ENCODE assay signal across 8 mouse cellular contexts in genomic region chr8:86745935-86746441, GRCm38 (mm10). TPM values are rescaled to one million over a fixed set of nuclear protein-coding genes. Genes with fewer than 3 reads are reported as not detected.
DNase-seq lines count a peak whose midpoint lies in the region; ATAC-seq and TF ChIP-seq lines count a peak whose summit lies in the region.

No protein-coding gene starts in this region.

- TF ChIP-seq POLR2A in bone marrow, adult 2 months (IDR thresholded peaks at IDR 0.05; ENCODE audit: borderline replicate concordance, control insufficient read depth, low read depth, low read length) = 0 out of 2 replicates have a peak, but pooled peaks have one; percentile 38
- peak; percentile 89; the same call in 1 of the 2 replicates for TF ChIP-seq POLR2A in limb, embryonic 14.5 days (IDR thresholded peaks at IDR 0.05; ENCODE audit: borderline replicate concordance, extremely low read depth, insufficient read depth, insufficient read length)
- TF ChIP-seq POLR2A in spleen, adult 2 months (IDR thresholded peaks at IDR 0.05; ENCODE audit: low read depth, low read length) = no peak

- ATAC-seq in embryonic facial prominence, embryonic 14.5 days (ENCODE audit: low read depth) = peak; percentile 91
- peak; percentile 88 for ATAC-seq in limb, embryonic 14.5 days (ENCODE audit: low FRiP score, low read depth)
- peak; percentile 93 for ATAC-seq in midbrain, embryonic 16.5 days

- H3K27me3 ChIP-seq in embryonic facial prominence, embryonic 14.5 days (replicated peaks; ENCODE audit: control insufficient read depth, insufficient read depth, low read length) = no peaks in the 10 kb centered on the region
- no peaks in the 10 kb centered on the region for H3K27me3 ChIP-seq in limb, embryonic 14.5 days (ENCODE audit: control insufficient read depth, insufficient read depth, low read length)
- H3K27me3 ChIP-seq in midbrain, embryonic 16.5 days (ENCODE audit: control insufficient read depth, insufficient read depth, low read depth, low read length) = no peaks in the 10 kb centered on the region
- no peaks in the 10 kb centered on the region; the same call in 1 of the 2 replicates for H3K27me3 ChIP-seq in spleen, adult 2 months (ENCODE audit: control insufficient read depth, insufficient read depth, low read length)

- peak; percentile 83 for DNase-seq in 416B (ENCODE audit: low read depth)
- peak; percentile 93 for DNase-seq in embryonic facial prominence, embryonic 14.5 days (ENCODE audit: low spot score)
- DNase-seq in heart, adult 9 months (ENCODE audit: low spot score in 2 of 2) = peak; percentile 94 to 96
- peak; percentile 95 for DNase-seq in kidney, adult 9 months
- peak; percentile 82 for DNase-seq in limb, embryonic 14.5 days (ENCODE audit: low spot score)
- DNase-seq in spleen, adult 2 months (ENCODE audit: low read depth in 1 of 2, low spot score in 2 of 2) = peak; percentile 70 to 92

- H3K4me2 ChIP-seq in embryonic facial prominence, embryonic 14.5 days (ENCODE audit: low read depth, low read length) = peak overlapping the region; percentile 75
- H3K4me2 ChIP-seq in limb, embryonic 14.5 days (replicated peaks; ENCODE audit: low read depth, low read length, severe bottlenecking) = peak overlapping the region; percentile 85
- peak overlapping the region; percentile 88 for H3K4me2 ChIP-seq in midbrain, embryonic 16.5 days (ENCODE audit: low read length)

- no peaks in the 10 kb centered on the region for H3K9me3 ChIP-seq in embryonic facial prominence, embryonic 14.5 days (ENCODE audit: control insufficient read depth, low read length)
- no peaks in the 10 kb centered on the region for H3K9me3 ChIP-seq in limb, embryonic 14.5 days (ENCODE audit: control insufficient read depth, low read length)
- no peaks in the 10 kb centered on the region for H3K9me3 ChIP-seq in midbrain, embryonic 16.5 days (replicated peaks; ENCODE audit: control insufficient read depth, low read length, poor library complexity, severe bottlenecking)

- H3K9ac ChIP-seq in embryonic facial prominence, embryonic 14.5 days (ENCODE audit: low read depth, low read length) = peak overlapping the region; percentile 99
- peak overlapping the region; percentile 100 for H3K9ac ChIP-seq in limb, embryonic 14.5 days (ENCODE audit: low read depth, low read length, severe bottlenecking)
- H3K9ac ChIP-seq in midbrain, embryonic 16.5 days (ENCODE audit: low read depth, low read length) = peak overlapping the region; percentile 99

- H3K27ac ChIP-seq in bone marrow, adult 2 months (ENCODE audit: control insufficient read depth, insufficient read depth, low read depth, low read length, poor library complexity) = peak overlapping the region; percentile 93
- H3K27ac ChIP-seq in embryonic facial prominence, embryonic 14.5 days (replicated peaks; ENCODE audit: low read depth, low read length) = peak overlapping the region; percentile 97
- peak overlapping the region; percentile 97 for H3K27ac ChIP-seq in limb, embryonic 14.5 days (replicated peaks; ENCODE audit: low read depth, low read length)
- peak overlapping the region; percentile 98 for H3K27ac ChIP-seq in midbrain, embryonic 16.5 days (ENCODE audit: low read length)
- peak overlapping the region; percentile 87 for H3K27ac ChIP-seq in spleen, adult 2 months (ENCODE audit: insufficient read depth, low read length)

- WGBS in bone marrow, adult 2 months = 2% methylated on average over 69 of the region's 70 CpGs
- WGBS in embryonic facial prominence, embryonic 14.5 days = 0% methylated on average over 20 of the region's 70 CpGs
- under 1% methylated on average over 51 of the region's 70 CpGs for WGBS in limb, embryonic 14.5 days
- WGBS in midbrain, embryonic 16.5 days = under 1% methylated on average over 63 of the region's 70 CpGs
- under 1% methylated on average over 70 of the region's 70 CpGs for WGBS in spleen, adult 2 months

- no peak for TF ChIP-seq CTCF in bone marrow, adult 2 months (IDR thresholded peaks at IDR 0.05; ENCODE audit: control insufficient read depth, insufficient read depth, low read length)
- TF ChIP-seq CTCF in spleen, adult 2 months (IDR thresholded peaks at IDR 0.05; ENCODE audit: extremely low read depth, insufficient read depth, insufficient read length, insufficient replicate concordance) = no peak

- peak overlapping the region; percentile 78 for H3K4me3 ChIP-seq in bone marrow, adult 2 months (replicated peaks; ENCODE audit: control insufficient read depth, low read depth, low read length)
- H3K4me3 ChIP-seq in embryonic facial prominence, embryonic 14.5 days (ENCODE audit: low read depth, low read length) = peak overlapping the region; percentile 93
- peak overlapping the region; percentile 89 for H3K4me3 ChIP-seq in limb, embryonic 14.5 days (replicated peaks; ENCODE audit: low read length)
- peak overlapping the region; percentile 90 for H3K4me3 ChIP-seq in midbrain, embryonic 16.5 days (ENCODE audit: low read depth, low read length)
- peak overlapping the region; percentile 85 for H3K4me3 ChIP-seq in spleen, adult 2 months (ENCODE audit: extremely low read depth, insufficient read depth, insufficient read length)

- H3K4me1 ChIP-seq in bone marrow, adult 2 months (ENCODE audit: control insufficient read depth, insufficient read depth, low read length) = no peaks in the 10 kb centered on the region; the same call in 1 of the 2 replicates
- H3K4me1 ChIP-seq in embryonic facial prominence, embryonic 14.5 days (ENCODE audit: control insufficient read depth, insufficient read depth, low read length) = peaks cover 17% of the 10 kb centered on the region
- peaks cover 25% of the 10 kb centered on the region for H3K4me1 ChIP-seq in limb, embryonic 14.5 days (ENCODE audit: control insufficient read depth, insufficient read depth, low read length)
- H3K4me1 ChIP-seq in midbrain, embryonic 16.5 days (ENCODE audit: control insufficient read depth, insufficient read depth, low read length) = peaks cover 35% of the 10 kb centered on the region
- H3K4me1 ChIP-seq in spleen, adult 2 months (ENCODE audit: control insufficient read depth, insufficient read depth, insufficient read length) = peaks cover 6% of the 10 kb centered on the region; the same call in 1 of the 2 replicates

- no peaks in the 10 kb centered on the region for H3K36me3 ChIP-seq in embryonic facial prominence, embryonic 14.5 days (ENCODE audit: control insufficient read depth, insufficient read depth, low read length)
- H3K36me3 ChIP-seq in limb, embryonic 14.5 days (ENCODE audit: control insufficient read depth, insufficient read depth, low read length) = no peaks in the 10 kb centered on the region
- H3K36me3 ChIP-seq in midbrain, embryonic 16.5 days (ENCODE audit: control insufficient read depth, insufficient read depth, low read length) = no peaks in the 10 kb centered on the region
- no peaks in the 10 kb centered on the region for H3K36me3 ChIP-seq in spleen, adult 2 months (ENCODE audit: control insufficient read depth, insufficient read depth, low read length)

RNA-seq across cellular contexts. Expression of gene Siah1a, which starts 0.3 kb away (rescaled TPM):
- 5.4 and 7.8 TPM in 2 replicates for polyA plus RNA-seq in bone marrow, adult 2 months (2011; ENCODE audit: insufficient read depth, insufficient read length, low replicate concordance, missing spikeins)
- 42.7 and 46.3 TPM in 2 replicates for polyA plus RNA-seq in embryonic facial prominence, embryonic 14.5 days (2014; fragmentation: Nextera tagmentation; extraction: Ambion mirVana)
- 36.5 and 42.3 TPM in 2 replicates for polyA plus RNA-seq in limb, embryonic 14.5 days (2012; rRNA removed)
- 46.1 and 51.9 TPM in 2 replicates for polyA plus RNA-seq in limb, embryonic 14.5 days (2014; fragmentation: Nextera tagmentation; extraction: Ambion mirVana)
- polyA plus RNA-seq in midbrain, embryonic 16.5 days (2015; fragmentation: Nextera tagmentation; extraction: Ambion mirVana) = 71.9 and 79.0 TPM in 2 replicates
- 11.5 and 13.3 TPM in 2 replicates for polyA plus RNA-seq in spleen, adult 2 months (2012; rRNA removed)

RNA-seq across cellular contexts. Expression of gene Gm10638, which starts 0.5 kb away (rescaled TPM):
- polyA plus RNA-seq in bone marrow, adult 2 months (2011; ENCODE audit: insufficient read depth, insufficient read length, low replicate concordance, missing spikeins) = not detected in 2 replicates
- 4.1 and 5.2 TPM in 2 replicates for polyA plus RNA-seq in embryonic facial prominence, embryonic 14.5 days (2014; fragmentation: Nextera tagmentation; extraction: Ambion mirVana)
- polyA plus RNA-seq in limb, embryonic 14.5 days (2012; rRNA removed) = 2.9 and 3.5 TPM in 2 replicates
- 4.5 and 5.3 TPM in 2 replicates for polyA plus RNA-seq in limb, embryonic 14.5 days (2014; fragmentation: Nextera tagmentation; extraction: Ambion mirVana)
- 5.5 and 6.8 TPM in 2 replicates for polyA plus RNA-seq in midbrain, embryonic 16.5 days (2015; fragmentation: Nextera tagmentation; extraction: Ambion mirVana)
- polyA plus RNA-seq in spleen, adult 2 months (2012; rRNA removed) = 1.3 and 2.0 TPM in 2 replicates

Comparison
In these comparisons a context has a peak if more than half of its experiments do, and no peak if none do; other contexts are left out.
1. Peak in every context shown above with its lines: DNase-seq, ATAC-seq, H3K4me3 ChIP-seq and H3K27ac ChIP-seq.